Comparison of ENCODE assay signal across 1 mouse cellular context in the genomic region with DNA sequence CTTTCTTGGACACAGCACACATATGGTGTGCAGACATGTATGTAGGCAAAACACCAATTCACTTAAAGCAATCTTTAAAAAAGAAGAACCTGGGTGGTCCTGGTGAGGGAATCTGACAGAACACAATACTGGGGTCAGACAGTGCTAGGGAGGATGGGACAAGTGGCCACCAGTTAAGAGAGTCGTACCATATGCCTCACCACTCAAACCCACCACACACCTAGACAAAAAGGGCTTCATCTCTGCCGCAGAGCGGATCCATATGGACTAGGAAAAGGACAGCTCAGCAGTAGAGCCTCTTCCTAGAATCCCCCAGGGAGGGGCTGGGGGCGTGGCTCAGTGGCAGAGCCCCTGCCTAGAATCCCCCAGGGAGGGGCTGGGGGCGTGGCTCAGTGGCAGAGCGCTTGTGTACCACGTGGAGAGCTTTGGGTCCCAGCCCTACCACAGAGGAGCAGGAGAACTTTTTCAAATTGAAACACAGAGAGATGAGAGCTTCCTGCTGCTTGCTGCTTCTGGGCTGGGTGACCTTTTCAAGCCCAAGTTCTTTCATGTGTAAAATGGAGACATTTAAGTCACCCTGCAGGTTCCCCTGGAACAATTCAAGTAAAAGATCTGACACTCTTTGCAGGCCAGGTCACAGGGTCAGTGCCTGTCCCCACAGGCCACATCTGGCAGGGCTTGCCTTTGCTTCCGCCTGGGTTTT.
TF ChIP-seq lines count a peak whose summit lies in the region.

No protein-coding gene starts in this region.

TF ChIP-seq in CH12.LX, 34 proteins besides CTCF, POLR2A, EP300 and RAD21 (continued from another document):
- peak; percentile 42 for TF ChIP-seq USF1 (IDR thresholded peaks at IDR 0.05; ENCODE audit: low read depth, low read length)
- peak; percentile 29; the same call in 1 of the 2 replicates for TF ChIP-seq MYC (IDR thresholded peaks at IDR 0.05; ENCODE audit: low read depth, low read length)
- TF ChIP-seq MAX (IDR thresholded peaks at IDR 0.05; ENCODE audit: low read length): peak; percentile 36; the same call in 1 of the 2 replicates
- TF ChIP-seq MAFK (IDR thresholded peaks at IDR 0.05; ENCODE audit: insufficient replicate concordance, low read length): no peak
- no peak for TF ChIP-seq KAT2A (IDR thresholded peaks at IDR 0.05; ENCODE audit: insufficient replicate concordance, low read length)
- no peak for TF ChIP-seq ZNF384 (IDR thresholded peaks at IDR 0.05; ENCODE audit: low read depth, low read length)
TF ChIP-seq in CH12.LX: peak in this region for 4.
